Mouse (Mus musculus) stomach, embryonic 14.5 days (tissue): Measurements from ENCODE around the gene Pdzd9. TPM values are rescaled to one million over a fixed set of nuclear protein-coding genes. Genes with fewer than 3 reads are reported as not detected.
"Not testable (repeated sequence)": the region's sequence is repeated elsewhere in the genome, so short reads cannot be mapped to it uniquely, and the experiment has no call there.

Experiments
- ATAC-seq: fragments of 200-750 bp; cut with Nextera tagmentation; 2 replicates; pipeline ENCODE4 v1.8.0; 2017; ENCODE audit warnings: low read depth, moderate TSS enrichment; ENCODE audit not compliant: insufficient number of reproducible peaks, insufficient read depth, low FRiP score
- H3K27ac ChIP-seq: fragments of 300-500 bp; sonication (generic); 2 replicates; pipeline ENCODE4 v1.5.1; 2014; ENCODE audit warnings: mild to moderate bottlenecking, low read length, moderate library complexity, mixed read lengths
- H3K27me3 ChIP-seq: fragments of 300-500 bp; sonication (generic); 2 replicates; pipeline ENCODE4 v1.6.1; 2014; ENCODE audit warnings: low read length, control low read depth, mixed read lengths; ENCODE audit not compliant: control insufficient read depth, insufficient read depth
- H3K36me3 ChIP-seq: fragments of 300-500 bp; sonication (generic); 2 replicates; pipeline ENCODE4 v1.6.1; 2014; ENCODE audit warnings: mild to moderate bottlenecking, control low read depth, low read length, moderate library complexity, mixed read lengths; ENCODE audit not compliant: control insufficient read depth, insufficient read depth
- H3K4me1 ChIP-seq: fragments of 300-500 bp; sonication (generic); 2 replicates; pipeline ENCODE4 v1.6.1; 2014; ENCODE audit warnings: low read length, control low read depth, mixed read lengths; ENCODE audit not compliant: control insufficient read depth, insufficient read depth
- H3K4me2 ChIP-seq: fragments of 300-500 bp; sonication (generic); replicated peaks from 2 replicates; pipeline ENCODE4 v1.6.1; 2014; ENCODE audit warnings: low read depth, low read length, control low read depth
- H3K4me3 ChIP-seq: fragments of 300-500 bp; sonication (generic); 2 replicates; pipeline ENCODE4 v1.5.1; 2014; ENCODE audit warnings: low read depth, low read length, control low read depth
- H3K9ac ChIP-seq: fragments of 300-500 bp; sonication (generic); replicated peaks from 2 replicates; pipeline ENCODE4 v1.6.1; 2014; ENCODE audit warnings: low read depth, mild to moderate bottlenecking, control low read depth, low read length, moderate library complexity, mixed read lengths
- H3K9me3 ChIP-seq: fragments of 300-500 bp; sonication (generic); 2 replicates; pipeline ENCODE4 v1.6.1; 2016; ENCODE audit warnings: low read depth, low read length, control low read depth; ENCODE audit not compliant: control insufficient read depth
- WGBS: fragments of 180-500 bp; shearing (Covaris S2); extraction: QIAGEN DNeasy Blood & Tissue Kit; methylation state at CpG from one replicate; pipeline ENCODE4 v1.1.7; 2014; 5-methylcytosine and 5-hydroxymethylcytosine counted together
- polyA plus RNA-seq: library from polyadenylated mRNA; unstranded; fragments of >200 nt; fragmentation: Nextera tagmentation; extraction: Ambion mirVana; gene quantifications from 2 replicates; pipeline ENCODE4 v1.2.1, GENCODE M21; 2014

Pdzd9 gene
- polyA plus RNA-seq, result 0.20 and 0.43 TPM in 2 replicates

DNA sequence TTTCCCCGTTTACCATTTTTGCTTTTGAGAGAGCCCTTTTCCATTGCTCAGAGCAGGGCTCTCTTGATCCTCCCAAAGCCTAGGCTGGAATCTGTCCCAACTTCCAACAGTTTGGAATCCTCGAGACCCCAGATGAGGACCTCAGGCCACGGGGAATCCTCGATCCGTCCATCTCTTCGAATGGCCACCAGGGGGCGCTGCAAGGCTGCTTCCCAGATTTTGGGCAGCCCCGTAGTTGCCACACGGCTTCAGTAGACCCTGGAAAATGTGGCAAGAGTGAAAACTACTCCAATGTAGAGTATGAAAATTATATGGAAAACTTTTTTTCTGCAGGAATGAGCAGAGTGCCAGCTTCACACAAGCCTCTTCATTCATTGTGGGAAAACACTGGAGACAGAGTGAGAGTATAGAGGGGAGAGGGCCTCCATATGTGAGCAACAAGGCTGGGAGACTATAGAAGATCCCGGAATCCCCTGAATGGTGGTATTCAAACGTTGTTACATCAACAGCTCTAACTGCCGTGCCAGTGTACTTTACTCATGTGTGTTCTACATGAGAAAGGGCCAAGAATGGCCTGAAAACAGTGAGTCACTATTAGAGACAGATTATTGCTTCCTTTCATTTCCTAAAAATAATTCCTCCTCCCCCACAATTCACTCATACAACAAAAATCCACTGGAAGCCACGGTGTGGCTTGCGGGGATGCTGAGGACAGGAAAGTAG lies at the start of gene Pdzd9:
TSS of gene Pdzd9 (minus strand) at position 191 of the 723 bp plus-strand sequence.
- Histone ChIP-seq H3K4me3 (no peak within 1 kb of the TSS), H3K27me3 (no peaks in the 10 kb centered on the region), H3K4me1 (no peaks in the 10 kb centered on the region), H3K27ac (no peak within 1 kb of the TSS), H3K9me3 (no peaks in the 10 kb centered on the region), H3K36me3 (no peaks in the 10 kb centered on the region), H3K9ac (no peak within 1 kb of the TSS), H3K4me2 (no peak within 1 kb of the TSS)
- peak; percentile 67; the same call in 1 of the 2 replicates for ATAC-seq
- WGBS, result 23% methylated on average over 14 of the region's 14 CpGs

DNA sequence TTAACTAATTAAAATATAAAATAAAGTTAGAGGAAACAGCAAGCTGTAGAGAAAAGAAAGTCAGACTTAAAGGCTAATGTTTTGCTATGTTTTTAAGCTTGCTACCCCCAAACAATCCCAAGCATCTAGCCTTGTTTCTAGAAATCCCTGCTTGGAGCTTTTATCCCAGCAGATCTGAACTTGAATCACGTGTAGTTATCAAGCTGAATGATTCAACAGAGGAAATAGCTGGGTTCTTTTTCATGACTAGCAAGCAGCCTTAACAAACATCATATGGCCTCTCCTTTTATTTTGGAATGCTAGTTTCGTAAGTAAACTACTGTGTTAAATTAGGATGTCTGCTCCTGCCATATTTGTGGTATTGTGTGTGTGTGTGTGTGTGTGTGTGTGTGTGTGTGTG lies 47.1 kb upstream of the Pdzd9 start:
- no peaks in the 10 kb centered on the region for H3K36me3 ChIP-seq
- H3K27ac ChIP-seq, result no peak overlapping the region
- no peak for ATAC-seq
- no peaks in the 10 kb centered on the region for H3K9me3 ChIP-seq
- H3K4me3 ChIP-seq, result no peak overlapping the region
- 59% methylated on average over 2 of the region's 2 CpGs for WGBS
- H3K9ac ChIP-seq, result no peak overlapping the region
- H3K4me2 ChIP-seq, result no peak overlapping the region
- H3K4me1 ChIP-seq, result no peaks in the 10 kb centered on the region
- no peaks in the 10 kb centered on the region for H3K27me3 ChIP-seq

DNA sequence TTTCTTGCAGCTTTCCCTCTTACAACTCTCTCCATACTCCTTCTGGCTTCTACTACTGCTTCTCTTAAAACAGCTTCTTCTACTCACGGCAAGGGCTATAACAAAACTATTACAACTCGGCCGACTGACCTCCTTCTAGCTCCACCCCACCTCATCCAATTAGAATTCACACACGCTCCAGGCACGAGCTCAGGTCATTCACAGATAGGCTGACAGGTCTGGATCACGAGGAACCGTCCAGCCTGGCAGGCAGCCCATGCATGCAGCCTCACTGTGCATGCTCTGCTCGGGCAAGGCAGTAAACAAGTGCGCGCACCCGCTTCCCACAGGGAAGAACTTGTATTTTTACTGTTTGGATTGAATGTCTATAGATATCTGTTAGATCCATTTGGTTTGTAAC lies 43.8 kb upstream of the Pdzd9 start:
- not testable (repeated sequence) for H3K27ac ChIP-seq, H3K4me3 ChIP-seq, H3K4me1 ChIP-seq, H3K27me3 ChIP-seq, H3K9ac ChIP-seq, ATAC-seq, H3K4me2 ChIP-seq, H3K9me3 ChIP-seq, H3K36me3 ChIP-seq
- WGBS, result 89% methylated on average over 11 of the region's 11 CpGs

DNA sequence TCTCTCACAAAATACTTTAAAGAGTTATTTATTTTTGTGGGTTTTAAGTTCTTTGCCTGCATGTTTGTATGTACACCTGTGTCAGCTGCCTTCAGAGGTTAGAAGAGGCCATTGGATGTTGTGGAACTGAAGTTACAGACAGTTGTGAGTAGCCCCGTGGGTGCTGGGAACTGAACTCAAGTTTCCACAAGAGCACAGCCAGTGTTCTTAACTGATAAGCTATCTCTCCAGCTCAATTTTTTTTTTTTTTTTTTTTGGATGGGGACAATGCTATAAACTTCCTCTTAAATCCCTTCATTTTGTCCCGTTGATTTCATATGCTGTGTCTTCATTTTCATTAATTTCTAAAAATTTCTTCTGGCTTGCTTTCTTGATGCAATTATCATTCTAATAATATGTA lies 43.1 kb upstream of the Pdzd9 start:
- Histone ChIP-seq H3K9me3 (no peaks in the 10 kb centered on the region), H3K4me2 (no peak overlapping the region), H3K4me1 (no peaks in the 10 kb centered on the region), H3K36me3 (no peaks in the 10 kb centered on the region), H3K27me3 (no peaks in the 10 kb centered on the region), H3K27ac (no peak overlapping the region), H3K4me3 (no peak overlapping the region), H3K9ac (no peak overlapping the region)
- 91% methylated on average over 2 of the region's 2 CpGs for WGBS
- ATAC-seq, result no peak

DNA sequence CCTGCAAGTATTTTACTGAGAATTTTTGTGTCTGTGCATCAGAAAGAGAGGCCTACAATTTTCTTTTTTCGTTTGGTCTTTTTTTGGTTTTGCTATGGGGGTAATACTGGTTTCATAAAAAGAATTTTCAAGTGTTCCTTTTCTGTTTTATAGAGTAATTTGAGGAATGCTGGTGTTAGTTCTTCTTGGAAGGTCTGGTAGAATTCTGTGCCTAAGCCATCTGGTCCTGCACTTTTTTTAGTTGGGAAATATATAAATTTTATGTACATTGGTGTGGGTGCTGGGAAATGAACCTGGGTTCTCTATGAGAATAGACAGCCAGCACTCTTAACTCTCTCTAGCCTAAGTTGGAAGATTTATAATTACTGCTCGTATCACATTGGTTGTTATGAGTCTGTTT lies 41.9 kb upstream of the Pdzd9 start:
- WGBS, result 90% methylated on average over 2 of the region's 2 CpGs

DNA sequence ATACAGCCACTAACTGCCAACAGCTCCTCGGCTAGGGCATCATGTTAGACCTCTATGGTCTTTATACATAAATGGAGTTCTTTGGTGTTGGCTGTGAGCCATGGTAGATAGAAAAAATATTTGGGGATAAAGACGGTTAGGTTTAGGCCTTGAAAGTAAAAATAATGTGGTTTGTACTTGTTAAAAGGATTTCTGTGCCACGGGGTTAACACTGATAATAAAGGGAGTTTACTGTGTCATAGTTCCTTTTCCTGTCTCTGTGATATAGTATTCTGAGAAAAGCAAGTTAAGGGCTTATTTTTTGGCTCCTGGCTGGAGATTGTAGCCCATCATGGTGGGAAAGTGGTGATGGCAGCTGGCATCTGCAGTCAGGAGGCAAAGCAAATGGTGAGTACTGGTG lies 33.7 kb upstream of the Pdzd9 start:
- no peak overlapping the region for H3K9ac ChIP-seq
- no peaks in the 10 kb centered on the region for H3K4me1 ChIP-seq
- H3K9me3 ChIP-seq, result no peaks in the 10 kb centered on the region
- 56% methylated on average over 3 of the region's 3 CpGs for WGBS
- no peaks in the 10 kb centered on the region for H3K27me3 ChIP-seq
- ATAC-seq, result no peak
- no peaks in the 10 kb centered on the region for H3K36me3 ChIP-seq
- H3K4me3 ChIP-seq, result no peak overlapping the region
- no peak overlapping the region for H3K27ac ChIP-seq
- H3K4me2 ChIP-seq, result no peak overlapping the region

More for the DNA sequence above, 41.9 kb upstream of the Pdzd9 start:
- Histone ChIP-seq H3K9me3 (no peaks in the 10 kb centered on the region), H3K4me2 (no peak overlapping the region), H3K9ac (no peak overlapping the region), H3K4me3 (no peak overlapping the region), H3K27ac (no peak overlapping the region), H3K36me3 (no peaks in the 10 kb centered on the region), H3K4me1 (no peaks in the 10 kb centered on the region), H3K27me3 (no peaks in the 10 kb centered on the region)
- no peak for ATAC-seq

DNA sequence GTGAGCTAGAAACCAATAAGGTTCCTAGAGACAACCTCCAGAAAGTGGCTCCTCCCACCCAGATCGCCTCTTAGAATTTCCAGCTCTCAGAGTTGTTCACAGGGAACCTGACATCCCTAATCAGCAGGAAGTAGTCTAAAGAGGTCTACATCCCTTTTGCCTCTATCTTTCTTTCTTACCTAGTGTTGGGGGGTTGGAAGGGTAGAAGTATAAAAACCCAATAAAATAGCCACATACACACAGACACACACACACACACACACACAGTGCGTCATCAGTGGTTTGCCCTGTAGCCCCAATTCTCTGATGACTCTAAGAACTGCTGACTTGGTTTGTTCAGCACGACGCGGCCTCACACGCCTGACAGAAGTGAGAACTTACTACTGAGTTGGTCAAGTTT lies 29.4 kb upstream of the Pdzd9 start:
- Histone ChIP-seq H3K27ac (no peak overlapping the region), H3K9ac (no peak overlapping the region), H3K36me3 (no peaks in the 10 kb centered on the region), H3K4me3 (no peak overlapping the region), H3K9me3 (no peaks in the 10 kb centered on the region), H3K4me1 (0 out of 2 replicates have a peak, but pooled peaks cover 2% of the 10 kb centered on the region), H3K4me2 (no peak overlapping the region), H3K27me3 (no peaks in the 10 kb centered on the region)
- WGBS, result 93% methylated on average over 6 of the region's 6 CpGs
- no peak for ATAC-seq

DNA sequence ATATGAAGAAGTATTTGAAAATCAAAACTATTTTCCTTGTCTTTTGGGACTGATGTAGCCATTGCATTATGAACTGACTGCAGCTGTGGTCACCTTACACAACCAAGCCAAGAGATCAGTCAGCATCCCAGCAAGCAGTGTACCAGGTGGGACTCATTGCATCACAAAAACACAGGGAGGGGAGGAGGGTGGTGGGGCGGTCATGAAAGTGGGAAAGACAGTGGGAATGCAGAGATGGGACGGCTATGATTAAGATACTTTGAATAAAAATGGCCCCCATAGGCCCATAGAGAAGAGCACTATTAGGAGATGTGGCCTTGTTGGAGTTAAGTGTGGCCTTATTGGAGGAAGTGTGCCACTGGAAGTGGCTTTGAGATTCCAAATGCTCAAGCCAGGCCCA lies 26.2 kb upstream of the Pdzd9 start:
- no peak overlapping the region for H3K27ac ChIP-seq
- 0 out of 2 replicates have a peak, but pooled peaks cover 1% of the 10 kb centered on the region for H3K36me3 ChIP-seq
- H3K27me3 ChIP-seq, result no peaks in the 10 kb centered on the region
- no peak overlapping the region for H3K4me2 ChIP-seq
- no peak for ATAC-seq
- no peak overlapping the region for H3K9ac ChIP-seq
- 94% methylated on average over 2 of the region's 2 CpGs for WGBS
- H3K4me3 ChIP-seq, result no peak overlapping the region
- 0 out of 2 replicates have a peak, but pooled peaks cover 2% of the 10 kb centered on the region for H3K4me1 ChIP-seq
- H3K9me3 ChIP-seq, result no peaks in the 10 kb centered on the region

DNA sequence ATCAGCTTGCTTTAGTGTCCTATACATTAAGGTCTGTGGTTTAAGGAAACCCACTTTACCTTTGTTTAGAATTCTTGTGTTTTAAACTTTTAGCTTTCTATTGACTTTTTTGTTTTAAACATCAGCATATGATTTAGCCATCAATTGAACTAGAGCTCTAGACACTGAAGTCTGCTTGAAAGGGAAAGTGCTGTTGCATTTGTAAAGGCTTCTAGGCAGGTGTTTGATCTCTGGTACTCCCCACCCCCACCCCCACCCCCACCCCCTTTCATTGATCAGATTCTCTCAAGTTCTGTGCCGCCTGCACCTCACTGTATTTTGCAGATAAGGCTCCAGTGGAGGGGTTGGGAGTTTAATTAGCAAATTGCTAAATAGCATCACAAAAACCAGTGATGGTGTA lies 25.5 kb upstream of the Pdzd9 start:
- H3K4me2 ChIP-seq, result no peak overlapping the region
- 0 out of 2 replicates have a peak, but pooled peaks cover 2% of the 10 kb centered on the region for H3K4me1 ChIP-seq
- 64% methylated on average over 1 of the region's 1 CpGs for WGBS
- 0 out of 2 replicates have a peak, but pooled peaks cover 3% of the 10 kb centered on the region for H3K36me3 ChIP-seq
- no peak overlapping the region for H3K4me3 ChIP-seq
- H3K9ac ChIP-seq, result no peak overlapping the region
- H3K27ac ChIP-seq, result no peak overlapping the region
- H3K27me3 ChIP-seq, result no peaks in the 10 kb centered on the region
- H3K9me3 ChIP-seq, result no peaks in the 10 kb centered on the region
- no peak for ATAC-seq
